Comparison of ENCODE assay signal across 21 mouse cellular contexts in the genomic region with DNA sequence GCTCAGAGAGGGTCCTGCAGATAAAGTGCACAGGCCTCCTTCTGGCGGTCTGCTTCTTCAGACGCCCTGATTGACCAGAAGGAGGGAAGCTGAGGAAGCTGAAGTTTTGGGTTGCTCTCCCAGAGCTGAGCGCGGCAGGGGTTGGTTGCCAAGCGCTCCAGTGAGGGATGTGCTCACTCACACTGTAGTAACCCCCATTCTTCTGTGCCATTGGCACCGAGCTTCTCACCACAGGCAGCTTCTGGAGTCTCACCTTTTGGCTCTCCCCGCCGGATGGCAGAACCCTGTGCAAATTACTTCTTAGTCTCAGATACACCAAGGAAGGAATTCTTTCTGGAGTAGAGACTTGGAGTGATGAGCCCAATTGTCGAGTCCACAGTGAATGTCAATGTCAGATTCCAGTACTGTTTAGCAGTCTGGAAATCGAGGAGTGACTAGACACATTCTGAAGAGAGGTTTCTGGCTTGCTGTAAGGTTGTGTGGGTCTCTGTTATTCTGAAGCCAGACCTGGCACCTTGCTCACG.
DNase-seq lines count a peak whose midpoint lies in the region; ATAC-seq and TF ChIP-seq lines count a peak whose summit lies in the region.
"Had no signal": no experiment of that assay in that cellular context is flagged by ENCODE, and none has a peak within 500 bp of the region (broad histone marks: within the 10 kb centered on the region; RNA-seq: fewer than 3 reads in every experiment).

No protein-coding gene starts in this region.

- no peak overlapping the region for H3K27ac ChIP-seq in heart, embryonic 12.5 days (ENCODE audit: poor library complexity, severe bottlenecking)
- no peak overlapping the region for H3K27ac ChIP-seq in midbrain, postnatal 0 days (ENCODE audit: low read depth, low read length)
- no peak overlapping the region for H3K27ac ChIP-seq in midbrain, embryonic 11.5 days (ENCODE audit: low read depth, low read length)
- H3K27ac ChIP-seq: embryonic facial prominence, embryonic 10.5 days; forebrain, embryonic 10.5 days; heart, embryonic 15.5 days; kidney, embryonic 15.5 days; limb, embryonic 15.5 days; liver, embryonic 14.5 days; lung, embryonic 15.5 days had no signal

- H3K4me2 ChIP-seq in heart, embryonic 12.5 days: no peak overlapping the region
- no peak overlapping the region for H3K4me2 ChIP-seq in midbrain, postnatal 0 days (ENCODE audit: low read depth, low read length, poor library complexity, severe bottlenecking)
- H3K4me2 ChIP-seq in midbrain, embryonic 11.5 days: no peak overlapping the region
- H3K4me2 ChIP-seq: heart, embryonic 15.5 days; kidney, embryonic 15.5 days; limb, embryonic 15.5 days; lung, embryonic 15.5 days had no signal

- TF ChIP-seq CTCF in midbrain, postnatal 0 days (IDR thresholded peaks at IDR 0.05): no peak

- no peak overlapping the region for H3K4me3 ChIP-seq in heart, embryonic 12.5 days
- no peak overlapping the region for H3K4me3 ChIP-seq in midbrain, postnatal 0 days (ENCODE audit: low read depth, low read length)
- H3K4me3 ChIP-seq in midbrain, embryonic 11.5 days (ENCODE audit: low read depth, low read length): no peak overlapping the region
- H3K4me3 ChIP-seq: embryonic facial prominence, embryonic 10.5 days; forebrain, embryonic 10.5 days; heart, embryonic 15.5 days; kidney, embryonic 15.5 days; limb, embryonic 15.5 days; lung, embryonic 15.5 days had no signal

- no peak overlapping the region for H3K9ac ChIP-seq in heart, embryonic 12.5 days
- H3K9ac ChIP-seq in midbrain, postnatal 0 days (replicated peaks; ENCODE audit: low read length, poor library complexity, severe bottlenecking): no peak overlapping the region
- no peak overlapping the region for H3K9ac ChIP-seq in midbrain, embryonic 11.5 days (ENCODE audit: low read length)
- H3K9ac ChIP-seq: forebrain, postnatal 0 days; heart, embryonic 15.5 days; kidney, embryonic 15.5 days; limb, embryonic 15.5 days; liver, embryonic 14.5 days; lung, embryonic 15.5 days had no signal

- WGBS in heart, embryonic 12.5 days: 47% methylated on average over 11 of the region's 11 CpGs
- WGBS in midbrain, postnatal 0 days: 62% methylated on average over 11 of the region's 11 CpGs
- 70% methylated on average over 11 of the region's 11 CpGs for WGBS in midbrain, embryonic 11.5 days

- no peaks in the 10 kb centered on the region for H3K4me1 ChIP-seq in heart, embryonic 12.5 days (replicated peaks)
- peaks cover 8% of the 10 kb centered on the region; the same call in 1 of the 2 replicates for H3K4me1 ChIP-seq in midbrain, postnatal 0 days (ENCODE audit: insufficient read depth, low read length)
- no peaks in the 10 kb centered on the region for H3K4me1 ChIP-seq in midbrain, embryonic 11.5 days (ENCODE audit: control insufficient read depth, insufficient read depth, low read length)
- H3K4me1 ChIP-seq: forebrain, embryonic 10.5 days; heart, embryonic 15.5 days; kidney, embryonic 15.5 days; limb, embryonic 15.5 days; lung, embryonic 15.5 days had no signal

- H3K27me3 ChIP-seq in heart, embryonic 12.5 days (replicated peaks): no peaks in the 10 kb centered on the region
- no peaks in the 10 kb centered on the region for H3K27me3 ChIP-seq in midbrain, postnatal 0 days (ENCODE audit: insufficient read depth, low read length)
- no peaks in the 10 kb centered on the region for H3K27me3 ChIP-seq in midbrain, embryonic 11.5 days (ENCODE audit: control insufficient read depth, insufficient read depth, low read length)
- H3K27me3 ChIP-seq: heart, embryonic 15.5 days; kidney, embryonic 15.5 days; limb, embryonic 15.5 days; lung, embryonic 15.5 days had no signal

- peak; percentile 69 for DNase-seq in heart, adult 11 months
- peak; percentile 14 for DNase-seq in midbrain, postnatal 0 days (ENCODE audit: low spot score)
- no peak for DNase-seq in midbrain, embryonic 11.5 days (ENCODE audit: low spot score, missing footprints)
- DNase-seq in cerebellum, postnatal 14 days: peak; percentile 49 to 53
- no peak for DNase-seq in lung, postnatal 10 days
- DNase-seq in frontal cortex, postnatal 14 days (ENCODE audit: low spot score in 2 of 2): no peak
- DNase-seq: adrenal gland, postnatal 36 days; forebrain, postnatal 0 days; gastrocnemius, postnatal 36 days; heart, postnatal 36 days; lung, postnatal 4 days; thymus, adult 18-20 months; thymus, postnatal 36 days had no signal

- H3K9me3 ChIP-seq in heart, embryonic 12.5 days (replicated peaks): no peaks in the 10 kb centered on the region
- H3K9me3 ChIP-seq in midbrain, postnatal 0 days (ENCODE audit: low read length): no peaks in the 10 kb centered on the region
- no peaks in the 10 kb centered on the region for H3K9me3 ChIP-seq in midbrain, embryonic 11.5 days (ENCODE audit: control insufficient read depth, low read length)
- H3K9me3 ChIP-seq: embryonic facial prominence, embryonic 10.5 days; forebrain, embryonic 10.5 days; heart, embryonic 15.5 days; kidney, embryonic 15.5 days; limb, embryonic 15.5 days; lung, embryonic 15.5 days had no signal

- ATAC-seq in heart, embryonic 12.5 days (ENCODE audit: insufficient number of reproducible peaks, low FRiP score): no peak
- no peak for ATAC-seq in midbrain, postnatal 0 days (ENCODE audit: low FRiP score)
- no peak for ATAC-seq in midbrain, embryonic 11.5 days (ENCODE audit: low FRiP score)
- ATAC-seq: forebrain, postnatal 0 days had no signal

- H3K36me3 ChIP-seq in heart, embryonic 12.5 days: no peaks in the 10 kb centered on the region
- H3K36me3 ChIP-seq in midbrain, postnatal 0 days (ENCODE audit: insufficient read depth, low read length): no peaks in the 10 kb centered on the region
- H3K36me3 ChIP-seq in midbrain, embryonic 11.5 days (ENCODE audit: control insufficient read depth, insufficient read depth, low read length): no peaks in the 10 kb centered on the region
- H3K36me3 ChIP-seq: embryonic facial prominence, embryonic 10.5 days; forebrain, embryonic 10.5 days; heart, embryonic 15.5 days; kidney, embryonic 15.5 days; limb, embryonic 15.5 days; lung, embryonic 15.5 days had no signal

Comparison
In these comparisons a context has a peak if more than half of its experiments do, and no peak if none do; other contexts are left out.
1. DNase-seq: peak in heart, adult 11 months (single experiment), midbrain, postnatal 0 days (single experiment) and cerebellum, postnatal 14 days (2 of 2); none in midbrain, embryonic 11.5 days (single experiment), lung, postnatal 10 days (single experiment) and frontal cortex, postnatal 14 days (0 of 2).